Mouse (Mus musculus) E14TG2a.4 (cell line): ENCODE measurements around the gene A730071L15Rik.

Experiments
- CTCF ChIP-seq: conservative IDR thresholded peaks from 2 replicates; pipeline ENCODE4 v1.5.1; 2014; ENCODE audit warnings: low read length
- NANOG ChIP-seq: IDR thresholded peaks from 2 replicates; pipeline ENCODE4 v1.6.1; 2014; ENCODE audit warnings: borderline replicate concordance, low read length, mixed read lengths
- POU5F1 ChIP-seq: IDR thresholded peaks from 2 replicates; pipeline ENCODE4 v1.6.1; 2014; ENCODE audit warnings: low read length, borderline replicate concordance

GRCm38 (mm10) chr11:6184202-6184935 lies 15.5 kb upstream of the A730071L15Rik start:
- TF ChIP-seq CTCF, result no peak
- no peak for TF ChIP-seq POU5F1
- no peak for TF ChIP-seq NANOG
